Mouse (Mus musculus) right cerebral cortex, adult 2 months (tissue): ENCODE measurements around the gene Vcpkmt.
"Not testable (repeated sequence)": the region's sequence is repeated elsewhere in the genome, so short reads cannot be mapped to it uniquely, and the experiment has no call there.

Experiments used
- DNase-seq, 2 experiments: peaks; one replicate each; pipeline ENCODE4 v3.0.0; 2021 to 2022; ENCODE audit warnings: low spot score in 2 of 2

The Vcpkmt gene

GRCm38 (mm10) chr12:69582613-69583269 lies at the start of gene Vcpkmt:
Gene Vcpkmt, minus strand, starts transcription at chr12:69583028.
- DNase-seq, result peak; percentile 88 to 89

DNA sequence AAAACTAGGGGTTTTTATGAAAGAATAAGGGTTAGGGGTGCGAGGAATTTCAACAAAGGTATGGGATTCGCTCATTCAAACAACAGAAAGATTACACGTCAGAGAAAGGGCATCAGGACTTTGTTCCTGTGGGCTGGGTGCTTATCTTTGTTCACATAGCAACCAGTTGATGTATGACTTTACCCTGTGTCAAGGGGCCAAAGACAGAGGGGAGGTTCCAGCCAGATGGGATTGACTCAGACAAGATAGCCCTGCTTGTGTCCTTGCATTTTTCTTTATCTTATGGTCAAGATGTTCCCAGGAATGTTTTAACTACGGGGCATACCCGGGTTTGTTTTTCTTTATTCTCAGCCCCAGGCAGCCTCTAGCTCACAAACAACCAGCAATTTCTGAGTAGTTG lies 35.8 kb upstream of the Vcpkmt start:
- not testable (repeated sequence) for DNase-seq

GRCm38 (mm10) chr12:69604367-69604766 lies 21.5 kb upstream of the Vcpkmt start:
- no peak for DNase-seq

- DNase-seq, result no peak
These were observed 14.6 kb upstream of the Vcpkmt start for GRCm38 (mm10) chr12:69597446-69597845.

GRCm38 (mm10) chr12:69593130-69593529 lies 10.3 kb upstream of the Vcpkmt start:
- DNase-seq, result no peak

DNA sequence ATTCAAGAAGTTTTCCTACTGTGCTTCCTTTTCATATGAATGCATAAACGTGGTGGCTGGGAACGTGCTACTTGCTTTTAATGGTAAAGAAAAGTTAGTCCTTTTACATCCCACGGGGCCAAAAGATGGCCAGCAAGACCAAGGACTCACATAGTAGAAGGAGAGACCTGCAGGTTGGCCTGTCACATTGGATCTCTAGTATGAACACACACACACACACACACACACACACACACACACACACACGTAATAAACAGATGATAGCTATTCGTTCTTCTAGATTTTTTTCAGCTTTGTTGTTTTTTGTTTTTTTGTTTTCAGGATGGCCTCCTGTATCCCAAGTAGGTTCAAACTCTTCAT lies 422 bp upstream of the Vcpkmt start:
- no peak for DNase-seq

DNA sequence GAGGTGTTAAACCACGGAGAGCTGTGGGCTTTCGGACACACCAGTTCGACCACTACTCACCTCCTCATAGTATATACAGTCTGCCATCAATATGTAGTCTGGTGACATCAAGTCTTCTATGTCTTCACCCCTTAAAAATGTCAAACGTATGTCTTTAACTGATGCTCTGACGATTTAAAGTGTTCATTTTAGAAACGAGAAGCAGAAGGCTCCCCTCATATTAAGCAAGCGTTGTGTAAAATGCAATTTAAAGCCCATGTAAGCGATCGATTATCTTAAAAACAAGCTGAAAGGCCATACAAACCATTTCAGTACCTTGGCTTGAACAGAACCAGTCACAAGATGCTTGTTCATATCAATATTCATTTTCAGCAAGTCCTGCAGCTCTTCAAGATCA lies 614 bp downstream of the Vcpkmt start:
- no peak for DNase-seq

DNA sequence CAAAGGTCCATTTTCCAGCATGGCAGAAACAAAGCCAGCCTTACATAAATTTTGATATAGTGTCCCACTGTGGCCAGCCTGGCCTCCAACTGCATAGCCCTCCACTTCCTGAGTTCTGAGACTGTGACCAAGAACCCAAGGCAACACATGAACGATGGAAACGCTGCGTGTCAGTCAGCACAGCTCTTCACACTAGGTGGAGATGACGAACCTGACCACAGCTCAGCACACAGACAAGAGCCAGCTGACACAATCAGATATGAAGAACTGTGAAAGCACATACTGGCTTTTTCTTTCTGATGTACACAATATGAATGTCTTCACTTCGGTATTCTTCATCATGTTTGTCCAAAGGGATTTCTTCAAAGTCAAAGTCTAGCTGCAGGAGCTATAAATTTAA lies 3.2 kb downstream of the Vcpkmt start:
- DNase-seq, result no peak

DNA sequence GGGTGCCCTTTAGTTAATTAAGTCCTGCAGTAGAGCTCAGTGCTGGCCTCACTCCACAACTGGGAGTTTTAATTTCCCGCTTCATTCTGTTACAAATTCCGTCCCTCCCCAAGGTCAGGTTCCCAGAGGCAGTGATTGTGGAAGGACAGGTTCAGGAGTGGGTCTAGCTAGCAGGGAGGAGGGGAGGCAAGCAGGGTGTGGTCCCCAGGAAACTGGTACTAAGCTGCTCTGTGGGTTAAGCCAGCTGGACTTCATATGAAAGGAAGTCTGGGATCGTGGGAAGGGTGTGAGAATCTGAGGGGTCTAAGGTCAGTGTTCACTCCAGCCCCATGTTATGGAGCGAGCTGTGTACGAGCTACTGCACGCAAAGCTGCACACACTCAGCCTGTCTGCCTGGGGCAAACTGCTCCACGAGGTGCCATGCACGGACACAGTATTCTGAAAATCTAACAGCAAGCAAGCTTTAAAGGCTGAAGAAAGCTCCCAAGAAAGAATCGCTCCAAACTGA lies 6.7 kb downstream of the Vcpkmt start:
- no peak for DNase-seq

DNA sequence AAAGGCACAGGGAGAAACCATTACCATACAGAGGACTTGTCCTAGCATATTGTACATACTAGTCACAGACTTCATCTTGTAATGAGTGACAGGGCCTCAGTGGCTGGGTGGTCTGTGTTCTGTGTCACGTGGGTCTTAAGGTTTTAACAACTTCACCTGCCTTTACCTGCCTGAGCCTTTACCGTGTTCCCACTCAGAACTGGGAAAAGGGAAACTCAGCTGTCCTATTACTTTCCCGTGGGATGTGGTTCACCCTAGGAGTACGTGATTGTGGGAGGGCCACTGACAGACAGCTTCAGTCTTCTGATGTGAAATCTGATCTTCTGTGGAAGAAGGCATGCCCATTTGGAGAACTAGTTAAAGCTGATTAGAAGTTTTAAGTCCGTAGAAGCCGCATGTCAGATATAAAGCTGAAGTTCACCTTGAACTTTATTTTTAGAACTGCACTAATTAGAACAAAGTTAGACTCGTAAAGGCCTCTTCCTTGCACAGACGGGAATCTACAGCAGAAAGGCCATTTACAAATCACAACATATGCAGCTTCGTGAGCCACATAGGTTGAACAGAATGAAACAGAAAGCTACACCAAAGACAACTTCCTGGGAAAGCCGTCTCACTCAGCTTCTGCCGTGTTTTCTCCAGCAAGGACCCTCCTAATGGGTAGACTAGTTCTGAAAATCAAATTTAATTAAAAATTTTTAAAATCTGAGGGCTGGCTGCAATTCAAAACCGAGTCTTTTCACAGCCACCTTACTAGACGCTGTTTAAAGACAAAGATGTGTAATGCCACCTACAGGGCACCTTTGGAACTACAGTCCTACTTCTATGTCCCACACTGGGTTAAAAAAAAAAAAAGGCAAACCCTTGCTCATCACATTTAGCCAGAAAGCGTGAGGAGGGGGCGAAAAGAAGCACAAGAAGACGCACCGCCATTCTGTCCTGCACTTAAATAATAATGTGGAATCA lies 8.6 kb downstream of the Vcpkmt start:
- DNase-seq, result peak; percentile 87 to 90

- DNase-seq, result no peak
These were observed 9.6 kb downstream of the Vcpkmt start for GRCm38 (mm10) chr12:69573271-69573670.

GRCm38 (mm10) chr12:69569926-69570325 lies 12.9 kb downstream of the Vcpkmt start:
- no peak for DNase-seq

DNA sequence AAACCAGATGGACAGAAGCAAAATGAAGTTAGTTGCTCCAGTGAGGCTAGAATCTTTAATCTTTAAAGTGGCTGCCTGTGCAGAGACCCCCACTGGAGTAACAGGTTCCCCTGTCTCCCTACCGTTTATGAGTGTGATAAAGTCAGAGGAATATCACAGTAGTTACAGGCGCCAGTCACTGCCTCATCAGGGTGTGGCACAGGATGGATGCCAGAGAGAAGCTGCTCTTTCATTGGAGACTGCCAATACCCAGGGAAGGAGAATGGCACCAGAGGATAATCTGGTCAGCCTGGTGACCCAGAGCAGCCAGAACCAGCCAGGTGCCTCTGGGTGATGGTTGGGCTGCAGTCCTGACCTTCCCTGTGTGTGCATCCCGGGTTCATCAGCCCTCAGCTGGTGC lies 14.6 kb downstream of the Vcpkmt start:
- no peak for DNase-seq

- DNase-seq, result not testable (repeated sequence)
These were observed 21.8 kb downstream of the Vcpkmt start for GRCm38 (mm10) chr12:69561006-69561405.

- no peak for DNase-seq
These were observed 26.5 kb downstream of the Vcpkmt start for GRCm38 (mm10) chr12:69556221-69556861.

DNA sequence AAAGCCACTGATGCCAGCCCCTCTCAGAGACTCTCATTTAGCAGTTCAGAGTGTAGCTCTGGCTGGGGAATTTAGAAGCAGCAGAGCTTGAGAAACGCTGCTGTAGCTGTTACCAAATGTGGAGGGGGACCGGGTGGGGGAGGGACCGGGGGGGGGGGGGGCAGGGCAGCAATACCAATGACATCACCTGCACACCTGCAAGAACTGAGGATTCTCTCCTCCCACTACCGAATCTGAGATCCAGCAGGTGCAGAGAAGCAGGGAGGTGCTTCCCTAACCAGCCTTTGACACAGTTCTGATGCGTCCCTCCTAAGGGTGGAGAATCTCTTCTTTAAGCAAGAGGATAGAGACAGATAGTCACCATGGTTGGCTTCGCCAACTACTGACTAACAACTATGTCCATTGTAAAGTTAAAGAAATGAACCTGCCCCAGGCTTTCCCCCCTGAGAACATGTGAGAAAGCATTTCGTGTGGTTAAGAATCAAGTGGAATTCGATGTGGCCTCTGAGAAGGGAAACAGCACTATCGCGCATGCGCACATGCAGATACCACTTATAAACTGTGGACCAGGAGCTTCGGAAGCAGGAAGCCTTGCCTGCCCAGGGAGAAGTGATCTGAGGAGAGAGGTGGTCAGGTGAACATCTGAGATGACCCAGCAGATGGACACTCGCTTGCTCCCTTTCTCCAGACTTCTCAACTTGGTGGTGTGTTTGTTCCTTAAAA lies 37.2 kb downstream of the Vcpkmt start:
- no peak for DNase-seq

DNA sequence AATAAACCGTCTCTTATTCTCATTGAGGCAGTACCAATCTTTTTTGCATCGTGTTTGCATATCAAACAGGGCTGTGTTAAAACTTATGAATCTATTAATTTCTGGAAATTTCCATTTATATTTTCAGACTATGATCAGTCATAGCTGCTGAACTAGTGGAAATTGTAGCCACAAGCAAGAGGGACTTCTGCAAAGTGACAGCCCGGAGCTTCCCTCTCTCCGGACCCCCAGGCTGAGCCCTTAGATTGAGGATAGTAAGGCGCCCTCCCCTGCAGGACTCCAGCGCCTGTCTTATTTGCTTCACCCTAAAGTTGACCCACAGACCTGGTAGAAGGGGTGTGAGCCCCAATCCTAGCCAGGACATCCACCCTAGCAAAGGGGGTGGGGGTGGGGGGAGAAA lies 37.8 kb downstream of the Vcpkmt start:
- DNase-seq, result no peak

GRCm38 (mm10) chr12:69544562-69544961 lies 38.3 kb downstream of the Vcpkmt start:
- DNase-seq, result no peak

GRCm38 (mm10) chr12:69542376-69542775 lies 40.5 kb downstream of the Vcpkmt start:
- DNase-seq, result no peak

- DNase-seq, result no peak
These were observed 41.2 kb downstream of the Vcpkmt start for GRCm38 (mm10) chr12:69541663-69542062.

DNA sequence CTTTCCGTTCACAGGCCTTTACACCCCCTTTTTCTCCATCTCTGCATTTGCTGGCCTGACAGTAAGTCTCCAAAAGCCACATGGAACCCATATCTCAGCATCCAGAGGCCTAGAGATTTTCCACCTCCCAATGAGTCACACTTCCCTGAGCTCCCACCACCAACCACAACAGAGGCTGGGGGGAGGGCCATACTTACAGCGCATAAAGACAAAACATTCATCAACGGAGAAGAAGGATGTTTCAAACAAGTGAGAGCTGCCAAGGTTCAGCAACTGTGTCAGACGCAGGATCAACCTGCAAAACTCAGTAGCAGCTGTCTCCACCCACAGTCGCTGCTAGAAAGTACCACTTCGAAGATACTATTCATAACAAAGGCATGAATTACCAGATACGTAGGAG lies 43.5 kb downstream of the Vcpkmt start:
- DNase-seq, result peak; percentile 23 to 25
